Mouse (Mus musculus) heart, embryonic 12.5 days (tissue): Measurements from ENCODE around the gene Zfp646. TPM values are rescaled to one million over a fixed set of nuclear protein-coding genes. Genes with fewer than 3 reads are reported as not detected.

Experiments
- ATAC-seq: fragments of 200-750 bp; cut with Nextera tagmentation; 2 replicates; pipeline ENCODE4 v1.8.0; 2017; ENCODE audit warnings: moderate TSS enrichment, moderate library complexity; ENCODE audit not compliant: insufficient number of reproducible peaks, low FRiP score
- H3K27ac ChIP-seq: fragments of 300-500 bp; sonication (generic); 2 replicates; pipeline ENCODE4 v1.5.1; 2016; ENCODE audit warnings: mild to moderate bottlenecking, moderate library complexity; ENCODE audit not compliant: poor library complexity, severe bottlenecking
- H3K27me3 ChIP-seq: fragments of 300-500 bp; sonication (generic); replicated peaks from 2 replicates; pipeline ENCODE4 v1.6.1; 2016; ENCODE audit warnings: mild to moderate bottlenecking, moderate library complexity
- H3K36me3 ChIP-seq: fragments of 300-500 bp; sonication (generic); 2 replicates; pipeline ENCODE4 v1.6.1; 2016; ENCODE audit warnings: mild to moderate bottlenecking, moderate library complexity
- H3K4me1 ChIP-seq: fragments of 300-500 bp; sonication (generic); replicated peaks from 2 replicates; pipeline ENCODE4 v1.6.1; 2016; ENCODE audit warnings: mild to moderate bottlenecking
- H3K4me2 ChIP-seq: fragments of 300-500 bp; sonication (generic); 2 replicates; pipeline ENCODE4 v1.6.1; 2016; ENCODE audit warnings: mild to moderate bottlenecking, moderate library complexity
- H3K4me3 ChIP-seq: fragments of 300-500 bp; sonication (generic); 2 replicates; pipeline ENCODE4 v1.5.1; 2016; ENCODE audit warnings: mild to moderate bottlenecking
- H3K9ac ChIP-seq: fragments of 300-500 bp; sonication (generic); 2 replicates; pipeline ENCODE4 v1.6.1; 2016; ENCODE audit warnings: mild to moderate bottlenecking, moderate library complexity
- H3K9me3 ChIP-seq: fragments of 300-500 bp; sonication (generic); replicated peaks from 2 replicates; pipeline ENCODE4 v1.6.1; 2016; ENCODE audit warnings: mild to moderate bottlenecking, moderate library complexity
- WGBS: fragments of 180-500 bp; shearing (Covaris S2); methylation state at CpG from one replicate; pipeline ENCODE4 v1.1.7; 2016; 5-methylcytosine and 5-hydroxymethylcytosine counted together
- polyA plus RNA-seq: library from polyadenylated mRNA; unstranded; fragments of >200 nt; fragmentation: Nextera tagmentation; extraction: Ambion mirVana; gene quantifications from 2 replicates; pipeline ENCODE4 v1.2.1, GENCODE M21; 2016

The Zfp646 gene
- polyA plus RNA-seq, 1 experiment from 2014 or later = 11.5 TPM

DNA sequence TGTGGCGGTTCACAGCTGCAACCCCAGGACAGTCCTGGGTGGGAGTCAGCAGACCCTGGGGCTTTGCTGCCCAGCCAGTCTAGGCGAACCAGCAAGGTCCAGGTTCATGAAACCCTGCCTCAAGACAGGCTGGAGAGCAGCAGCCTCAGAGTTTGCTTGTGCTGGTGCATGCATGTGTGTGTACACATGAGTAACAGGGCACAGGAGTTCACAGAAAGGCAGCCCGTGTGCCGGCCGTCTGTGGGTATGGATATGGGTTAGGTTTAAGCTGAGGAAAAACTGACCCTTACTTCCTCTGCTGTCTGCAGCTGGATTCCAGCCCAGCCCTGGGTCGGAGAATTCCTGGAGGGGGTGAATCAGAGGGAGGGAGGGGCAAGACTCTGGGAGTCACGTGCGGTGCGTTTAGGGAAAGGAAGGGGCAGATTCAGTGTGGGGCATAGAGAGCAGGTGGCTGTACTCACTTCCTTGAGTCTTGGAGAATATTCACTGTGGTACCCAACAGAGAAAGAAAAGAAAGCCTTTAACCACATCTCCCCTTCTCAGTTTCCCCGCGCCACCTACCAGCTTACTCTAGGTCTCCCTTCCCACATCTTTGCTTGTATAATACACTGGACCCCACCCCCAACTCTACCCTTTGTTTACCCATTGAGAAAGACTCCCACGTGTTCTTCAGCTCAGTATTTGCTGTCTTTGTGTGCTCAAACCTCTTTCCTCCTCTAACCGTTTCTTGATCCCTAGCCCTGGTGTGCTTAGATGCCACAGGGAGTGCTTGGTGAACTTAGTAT is 55.5 kb downstream of the Zfp646 start:
- 43% methylated on average over 13 of the region's 13 CpGs for WGBS
- Histone ChIP-seq H3K4me1 (peaks cover 40% of the 10 kb centered on the region), H3K4me2 (peak overlapping the region; percentile 23; the same call in 1 of the 2 replicates), H3K9ac (peak overlapping the region; percentile 55; the same call in 1 of the 2 replicates), H3K4me3 (no peak overlapping the region), H3K27ac (no peak overlapping the region), H3K27me3 (peaks cover 27% of the 10 kb centered on the region), H3K36me3 (no peaks in the 10 kb centered on the region), H3K9me3 (no peaks in the 10 kb centered on the region)
- ATAC-seq = no peak

GRCm38 (mm10) chr7:127932273-127933031 is 56.4 kb downstream of the Zfp646 start:
- Histone ChIP-seq H3K9ac (no peak overlapping the region), H3K27ac (no peak overlapping the region), H3K4me2 (no peak overlapping the region), H3K27me3 (peaks cover 28% of the 10 kb centered on the region), H3K4me1 (peaks cover 41% of the 10 kb centered on the region), H3K4me3 (no peak overlapping the region), H3K36me3 (no peaks in the 10 kb centered on the region), H3K9me3 (no peaks in the 10 kb centered on the region)
- 26% methylated on average over 13 of the region's 13 CpGs for WGBS
- no peak for ATAC-seq

- 84% methylated on average over 5 of the region's 5 CpGs for WGBS
- ATAC-seq = no peak
- Histone ChIP-seq H3K36me3 (no peaks in the 10 kb centered on the region), H3K4me2 (no peak overlapping the region), H3K9ac (no peak overlapping the region), H3K9me3 (no peaks in the 10 kb centered on the region), H3K27me3 (peaks cover 13% of the 10 kb centered on the region), H3K4me1 (peaks cover 37% of the 10 kb centered on the region), H3K27ac (no peak overlapping the region), H3K4me3 (no peak overlapping the region)
Observed at GRCm38 (mm10) chr7:127934075-127934474, 58.1 kb downstream of the Zfp646 start.

- peaks cover 26% of the 10 kb centered on the region for H3K4me1 ChIP-seq
- H3K27me3 ChIP-seq = peaks cover 8% of the 10 kb centered on the region; the same call in 1 of the 2 replicates
- no peaks in the 10 kb centered on the region for H3K9me3 ChIP-seq
- peak; percentile 93 for ATAC-seq
- peak overlapping the region; percentile 96 for H3K4me2 ChIP-seq
- peak overlapping the region; percentile 86 for H3K9ac ChIP-seq
- peak overlapping the region; percentile 61 for H3K27ac ChIP-seq
- no peaks in the 10 kb centered on the region for H3K36me3 ChIP-seq
- WGBS = 6% methylated on average over 32 of the region's 32 CpGs
- H3K4me3 ChIP-seq = peak overlapping the region; percentile 88
Observed at GRCm38 (mm10) chr7:127935028-127935722, 59.2 kb downstream of the Zfp646 start.

Other genes with a start within 250 kb of the Zfp646 start
- 43.3 and 49.5 TPM in 2 replicates for gene Bcl7c, start 167.3 kb upstream of the Zfp646 start, polyA plus RNA-seq
- 4.3 and 5.1 TPM in 2 replicates for gene Ctf1, start 163.5 kb upstream of the Zfp646 start, polyA plus RNA-seq
- 0.10 TPM in 1 of 2 replicates, not detected in the other for gene Ctf2, start 144.1 kb upstream of the Zfp646 start, polyA plus RNA-seq
- gene Fbxl19, start 131.7 kb upstream of the Zfp646 start, polyA plus RNA-seq = 3.4 and 3.7 TPM in 2 replicates
- 13.3 and 14.6 TPM in 2 replicates for gene Orai3, start 106.4 kb upstream of the Zfp646 start, polyA plus RNA-seq
- gene Setd1a, start 99.6 kb upstream of the Zfp646 start, polyA plus RNA-seq = 12.1 and 14.6 TPM in 2 replicates
- gene Gm49388, start 90.6 kb upstream of the Zfp646 start, polyA plus RNA-seq = not detected in 2 replicates
- 19.0 and 21.1 TPM in 2 replicates for gene Hsd3b7, start 75.6 kb upstream of the Zfp646 start, polyA plus RNA-seq
- gene Stx4a, start 51.9 kb upstream of the Zfp646 start, polyA plus RNA-seq = 44.7 and 47.4 TPM in 2 replicates
- 1.5 and 2.2 TPM in 2 replicates for gene Stx1b, start 51.7 kb upstream of the Zfp646 start, polyA plus RNA-seq
- gene Zfp668, start 607 bp downstream of the Zfp646 start, polyA plus RNA-seq = 11.4 and 13.0 TPM in 2 replicates
- gene Prss53, start 14.7 kb downstream of the Zfp646 start, polyA plus RNA-seq = 1.5 and 1.7 TPM in 2 replicates
- gene Gm21974, start 19.2 kb downstream of the Zfp646 start, polyA plus RNA-seq = not detected in 2 replicates
- 86.6 and 106 TPM in 2 replicates for gene Vkorc1, start 19.4 kb downstream of the Zfp646 start, polyA plus RNA-seq
- 129 and 142 TPM in 2 replicates for gene Bckdk, start 27.9 kb downstream of the Zfp646 start, polyA plus RNA-seq
- gene Kat8, start 36.3 kb downstream of the Zfp646 start, polyA plus RNA-seq = 27.5 and 29.0 TPM in 2 replicates
- gene Prss8, start 53.9 kb downstream of the Zfp646 start, polyA plus RNA-seq = 0.59 and 0.96 TPM in 2 replicates
- gene Prss36, start 70.5 kb downstream of the Zfp646 start, polyA plus RNA-seq = 8.3 and 10.0 TPM in 2 replicates
- gene Fus, start 91.2 kb downstream of the Zfp646 start, polyA plus RNA-seq = 331 and 335 TPM in 2 replicates
- gene Pycard, start 117.6 kb downstream of the Zfp646 start, polyA plus RNA-seq = 28.3 and 31.1 TPM in 2 replicates
- 0.86 and 1.2 TPM in 2 replicates for gene Trim72, start 127.7 kb downstream of the Zfp646 start, polyA plus RNA-seq
- 0.39 and 0.55 TPM in 2 replicates for gene Itgam, start 186.4 kb downstream of the Zfp646 start, polyA plus RNA-seq
- not detected in 2 replicates for gene Gm49368, start 186.5 kb downstream of the Zfp646 start, polyA plus RNA-seq